Mouse (Mus musculus) lung, postnatal 4 days (tissue): Measurements from ENCODE around the gene Prss16.

Experiments used
- DNase-seq, 2 experiments: peaks; one replicate each; pipeline ENCODE4 v3.0.0; 2021

Prss16 gene

DNA sequence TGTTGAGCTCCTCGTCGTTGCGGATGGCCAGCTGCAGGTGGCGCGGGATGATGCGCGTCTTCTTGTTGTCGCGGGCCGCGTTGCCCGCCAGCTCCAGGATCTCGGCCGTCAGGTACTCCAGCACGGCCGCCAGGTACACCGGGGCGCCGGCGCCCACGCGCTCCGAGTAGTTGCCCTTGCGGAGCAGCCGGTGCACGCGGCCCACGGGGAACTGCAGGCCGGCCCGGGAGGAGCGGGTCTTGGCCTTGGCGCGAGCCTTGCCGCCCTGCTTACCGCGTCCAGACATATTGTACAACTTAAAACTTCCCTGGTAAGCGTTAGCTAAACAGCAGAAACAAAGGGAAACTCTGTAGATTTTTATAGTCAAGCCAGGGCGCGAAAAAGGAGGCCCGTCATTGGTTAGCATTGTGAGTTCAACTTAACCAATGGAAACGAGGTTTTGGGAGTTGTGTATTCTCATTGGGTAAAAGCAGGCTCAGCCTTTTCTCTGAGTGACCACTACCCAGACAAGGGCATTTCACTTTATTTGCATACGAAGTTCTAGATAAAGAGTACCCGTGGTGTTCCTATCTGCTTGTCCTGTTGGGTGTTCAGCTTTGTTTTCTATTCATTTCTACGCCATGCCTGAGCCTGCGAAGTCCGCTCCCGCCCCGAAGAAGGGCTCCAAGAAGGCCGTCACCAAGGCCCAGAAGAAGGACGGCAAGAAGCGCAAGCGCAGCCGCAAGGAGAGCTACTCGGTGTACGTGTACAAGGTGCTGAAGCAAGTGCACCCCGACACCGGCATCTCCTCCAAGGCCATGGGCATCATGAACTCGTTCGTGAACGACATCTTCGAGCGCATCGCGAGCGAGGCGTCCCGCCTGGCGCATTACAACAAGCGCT is 26.0 kb upstream of the Prss16 start, which contains the start of the genes Hist1h2ah and Hist1h2bk:
TSS of gene Hist1h2ah (minus strand) at position 302 of the 882 bp plus-strand sequence.
TSS of gene Hist1h2bk (plus strand) at position 604 of the 882 bp plus-strand sequence.
- peak; percentile 75 to 90 for DNase-seq

DNA sequence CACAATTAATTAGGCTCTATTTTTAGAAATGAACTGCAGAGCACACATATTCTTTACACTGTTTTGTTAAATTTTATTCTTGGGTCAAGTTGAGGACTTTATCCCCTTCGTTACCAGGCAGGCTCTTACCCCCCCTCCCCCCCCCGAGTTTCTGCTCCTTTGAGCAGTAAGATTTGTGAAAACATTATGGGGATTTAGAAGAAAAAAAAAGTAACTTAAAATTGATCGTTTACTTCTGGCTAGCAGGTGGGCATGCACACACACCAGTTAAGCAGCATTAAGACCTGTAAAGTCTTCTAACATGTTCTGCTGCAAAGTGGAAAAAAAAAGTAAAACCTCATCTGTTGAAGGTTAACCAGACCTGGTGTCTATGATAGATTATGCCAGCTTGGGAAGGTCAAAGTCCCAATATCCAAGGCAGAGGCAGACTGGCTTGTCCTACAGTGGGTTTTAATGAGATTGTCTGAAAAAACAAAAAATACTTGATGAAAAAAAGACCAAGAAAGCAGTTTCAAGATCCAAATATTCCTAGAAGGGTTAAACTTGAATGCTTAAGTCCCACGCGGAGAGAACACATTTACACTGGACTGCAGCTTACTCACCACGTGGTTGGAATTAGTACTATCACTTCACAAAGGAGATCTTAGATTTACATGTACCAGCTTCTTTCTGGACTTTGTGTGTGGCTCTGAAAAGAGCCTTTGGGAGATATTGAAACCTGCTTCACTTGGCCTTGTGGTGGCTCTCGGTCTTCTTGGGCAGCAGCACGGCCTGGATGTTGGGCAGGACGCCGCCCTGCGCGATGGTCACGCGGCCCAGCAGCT is 25.1 kb upstream of the Prss16 start:
- no peak for DNase-seq

DNA sequence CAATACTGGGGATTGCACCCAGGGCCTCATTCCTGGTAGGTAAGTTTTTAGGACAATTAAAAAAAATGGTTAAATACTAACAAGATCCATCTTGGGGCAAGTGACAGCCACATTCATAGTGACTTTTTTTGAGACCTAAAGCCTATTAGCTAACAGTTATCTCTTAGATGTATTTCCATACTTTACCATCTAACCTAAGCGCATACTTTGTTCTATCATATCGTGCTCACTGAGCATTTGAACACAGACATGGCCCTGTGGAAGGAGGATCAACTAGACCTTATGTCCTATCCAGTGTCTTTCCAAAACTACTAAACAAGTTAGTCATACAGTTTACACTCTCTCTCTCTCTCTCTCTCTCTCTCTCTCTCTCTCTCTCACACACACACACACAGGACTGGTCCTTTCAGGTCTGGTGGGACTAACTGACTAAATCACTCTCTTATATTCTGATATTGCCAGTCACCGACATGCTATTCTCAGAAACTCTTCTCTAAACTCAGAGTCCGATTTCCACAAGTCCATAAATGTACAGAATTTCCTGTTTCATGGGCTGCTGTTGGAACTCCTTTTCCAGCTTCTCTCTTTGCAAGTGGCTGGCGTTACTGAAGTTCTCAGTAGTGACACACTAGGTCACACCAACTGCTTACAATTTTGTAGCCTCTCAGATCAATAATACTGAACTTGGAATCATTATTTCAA is 24.4 kb upstream of the Prss16 start:
- DNase-seq, result no peak

DNA sequence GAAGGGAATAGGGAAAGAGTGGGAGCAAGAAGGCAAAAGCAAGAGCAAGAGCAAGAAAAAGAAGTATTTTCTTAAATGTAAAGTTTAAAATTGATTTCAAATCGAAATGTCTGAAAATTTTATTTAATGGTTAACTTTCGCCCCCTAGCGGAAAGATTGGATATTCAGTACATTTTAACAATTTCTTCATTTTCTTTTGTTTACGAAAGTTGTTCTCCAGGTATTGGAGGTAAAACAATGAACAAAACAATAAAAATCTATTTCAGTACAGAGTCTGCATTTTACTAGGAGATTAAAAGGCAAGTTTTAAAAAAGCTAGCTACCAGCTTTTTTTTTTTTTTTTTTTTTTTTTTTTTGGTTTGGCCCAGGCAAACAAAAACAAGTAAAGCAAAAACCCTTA is 21.0 kb upstream of the Prss16 start:
- DNase-seq, result no peak

GRCm38 (mm10) chr13:22029928-22030327 is 20.4 kb upstream of the Prss16 start:
- DNase-seq, result no peak

DNA sequence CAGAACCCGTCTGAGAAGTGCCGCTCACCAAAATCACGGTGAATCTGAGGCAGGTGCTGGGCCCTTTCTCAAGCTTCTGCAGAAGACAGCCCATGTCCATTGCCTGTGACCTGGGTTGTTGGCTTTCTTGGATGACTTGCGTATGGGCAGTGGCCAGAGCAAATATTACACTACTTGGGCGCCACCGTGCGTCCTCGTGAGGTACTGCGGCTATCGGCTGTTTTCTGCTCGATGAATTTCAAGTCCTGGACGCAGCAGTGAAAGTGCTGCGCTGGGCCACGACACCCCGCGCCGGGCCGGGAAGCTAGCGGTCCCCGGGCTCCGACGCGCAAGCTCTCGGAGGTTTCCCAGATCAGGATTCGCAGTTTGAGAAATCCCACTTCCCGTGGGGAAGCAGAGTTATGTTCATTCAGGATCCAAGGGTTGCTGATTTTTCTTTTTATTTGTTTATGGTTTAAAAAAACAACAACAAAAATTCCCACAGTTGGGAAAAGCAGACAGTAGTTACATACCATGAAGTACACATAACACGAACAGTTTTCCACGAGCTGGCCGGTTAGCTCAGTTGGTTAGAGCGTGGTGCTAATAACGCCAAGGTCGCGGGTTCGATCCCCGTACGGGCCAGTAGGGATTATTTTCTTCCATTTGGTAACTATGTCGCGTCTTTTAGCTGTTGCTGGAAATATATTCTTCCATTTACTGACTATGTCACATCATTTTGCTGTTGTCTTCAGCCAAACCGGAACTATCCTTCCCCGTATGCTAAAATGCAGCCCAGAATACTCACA is 19.3 kb upstream of the Prss16 start:
- peak; percentile 94 to 97 for DNase-seq

DNA sequence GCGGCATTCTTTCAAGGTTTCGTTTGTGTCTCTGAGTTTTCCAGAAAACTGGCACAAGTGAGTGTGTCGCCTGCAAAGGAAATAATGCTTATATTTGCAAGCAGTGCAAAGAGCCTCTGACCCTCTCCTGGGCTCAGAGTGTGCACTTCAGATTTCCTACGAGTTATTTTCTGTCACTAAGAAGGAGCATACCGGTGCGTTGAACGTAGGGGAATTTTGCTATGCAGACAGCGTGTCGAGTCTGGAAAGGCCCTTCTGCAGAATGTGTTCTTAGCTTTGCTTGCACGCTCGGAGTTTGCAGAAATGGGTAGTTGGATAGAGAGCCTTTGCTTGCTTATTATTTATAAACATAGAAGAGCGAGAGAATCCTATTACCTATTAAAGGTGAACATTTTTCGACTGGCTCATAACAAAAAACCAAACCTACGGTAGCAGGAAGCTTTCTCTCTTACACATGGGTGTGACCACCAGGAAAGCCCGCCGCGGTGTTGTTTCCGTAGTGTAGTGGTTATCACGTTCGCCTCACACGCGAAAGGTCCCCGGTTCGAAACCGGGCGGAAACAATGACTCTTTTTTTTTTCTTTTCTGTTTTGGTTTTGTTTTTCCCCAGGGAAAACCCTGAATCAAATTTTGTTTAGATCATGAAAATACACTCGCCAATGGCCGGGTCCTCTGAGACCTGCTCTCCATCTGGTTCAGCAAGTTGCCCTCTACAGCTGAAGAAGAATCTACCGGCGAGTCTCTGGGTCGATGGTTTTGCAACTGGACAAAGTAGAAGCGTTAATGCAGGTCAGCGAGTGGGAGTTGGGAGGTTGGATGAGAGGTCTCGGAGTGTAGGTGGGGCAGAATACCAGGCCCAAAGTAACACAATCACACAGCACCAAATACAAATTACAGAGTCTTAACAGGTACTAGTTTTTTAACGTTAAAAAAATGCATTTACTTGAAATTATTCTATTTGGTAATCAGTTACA is 16.8 kb upstream of the Prss16 start:
- DNase-seq, result peak; percentile 81 to 89

- DNase-seq, result peak; percentile 74 to 85
Measured at GRCm38 (mm10) chr13:22022241-22022640, 12.7 kb upstream of the Prss16 start.

DNA sequence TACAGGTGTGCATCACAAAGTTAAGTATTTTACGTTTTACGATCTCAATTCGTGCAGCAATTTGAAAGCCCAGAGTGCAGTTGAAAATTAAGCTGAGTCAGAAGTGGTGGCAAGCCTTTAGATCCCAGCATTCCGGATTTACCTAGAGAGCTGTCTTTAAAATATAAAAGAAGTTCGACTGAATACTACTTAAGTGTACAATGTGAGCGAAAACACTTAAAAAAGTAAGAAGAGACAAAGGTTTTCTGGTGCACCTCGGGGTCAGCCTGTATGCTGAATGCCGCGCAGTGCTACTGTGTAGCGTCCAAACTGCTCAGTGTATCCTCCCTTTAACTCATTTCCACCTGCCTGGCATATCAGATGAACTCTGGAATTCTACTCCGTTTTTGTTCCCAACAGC is 12.0 kb upstream of the Prss16 start:
- DNase-seq, result no peak

GRCm38 (mm10) chr13:22020901-22021339 is 11.4 kb upstream of the Prss16 start:
- peak; percentile 44 to 77 for DNase-seq

- DNase-seq, result no peak
Measured at GRCm38 (mm10) chr13:22019934-22020835, 10.6 kb upstream of the Prss16 start.

- peak; percentile 70 to 82 for DNase-seq
Measured at GRCm38 (mm10) chr13:22015479-22016450, 6.2 kb upstream of the Prss16 start.

- DNase-seq, result peak in 1 of 2 experiments; percentile 22
Measured at GRCm38 (mm10) chr13:22014411-22014845, 4.9 kb upstream of the Prss16 start.

DNA sequence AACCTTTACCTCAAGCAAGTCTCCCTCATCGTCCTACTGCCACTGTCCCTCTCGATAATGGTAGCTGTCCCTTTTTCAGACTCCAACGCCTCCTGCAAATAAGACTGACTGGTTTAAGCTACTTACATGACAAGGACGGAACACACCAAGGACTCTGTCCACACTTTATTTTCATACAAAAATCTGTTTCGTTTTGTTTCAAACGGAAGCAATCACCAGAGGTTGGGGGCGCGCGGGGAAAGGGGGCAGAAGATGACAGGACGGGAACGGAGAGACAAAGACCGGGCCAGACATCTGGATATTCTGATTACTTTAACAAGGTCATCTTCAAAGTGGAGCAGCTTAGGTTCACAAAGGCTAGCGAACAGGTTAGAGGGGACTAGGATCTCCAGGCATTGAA is 4.2 kb upstream of the Prss16 start:
- DNase-seq, result no peak

- no peak for DNase-seq
Measured at GRCm38 (mm10) chr13:22008707-22009106, 835 bp downstream of the Prss16 start.

DNA sequence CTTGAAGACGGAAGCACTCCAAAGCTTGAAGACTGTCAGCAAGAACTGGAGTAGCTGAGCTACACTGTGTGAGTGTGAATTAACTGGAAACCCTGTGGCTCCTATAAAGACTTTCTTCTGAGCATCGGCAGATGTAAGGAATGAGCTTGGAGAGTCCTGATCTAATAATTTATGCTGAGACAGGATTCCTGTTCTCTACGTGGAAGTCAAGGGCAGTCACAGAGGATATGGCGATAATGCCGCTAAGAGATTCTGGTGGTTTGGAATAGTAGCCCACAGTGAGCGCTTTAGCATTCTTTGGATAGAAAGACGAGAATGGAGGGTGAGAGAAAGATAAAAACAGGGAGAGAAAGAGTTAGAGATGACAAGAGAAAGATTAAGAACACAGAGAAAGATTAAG is 1.7 kb downstream of the Prss16 start:
- no peak for DNase-seq

GRCm38 (mm10) chr13:22007121-22007510 is 2.4 kb downstream of the Prss16 start:
- no peak for DNase-seq
